Mouse (Mus musculus) spleen, adult 2 months (tissue): ENCODE measurements around the gene Smco4.
"Not testable (repeated sequence)": the region's sequence is repeated elsewhere in the genome, so short reads cannot be mapped to it uniquely, and the experiment has no call there.

Experiments used
- CTCF ChIP-seq: fragments of 200-500 bp; IDR thresholded peaks from 2 replicates; pipeline ENCODE4 v1.5.1; 2011; ENCODE audit warnings: mild to moderate bottlenecking, inconsistent platforms; ENCODE audit not compliant: insufficient read depth, insufficient read length, insufficient replicate concordance; ENCODE audit errors: extremely low read depth
- POLR2A ChIP-seq: fragments of 200-500 bp; IDR thresholded peaks from 2 replicates; pipeline ENCODE4 v1.6.1; 2011; ENCODE audit warnings: low read depth, low read length, inconsistent platforms

DNA sequence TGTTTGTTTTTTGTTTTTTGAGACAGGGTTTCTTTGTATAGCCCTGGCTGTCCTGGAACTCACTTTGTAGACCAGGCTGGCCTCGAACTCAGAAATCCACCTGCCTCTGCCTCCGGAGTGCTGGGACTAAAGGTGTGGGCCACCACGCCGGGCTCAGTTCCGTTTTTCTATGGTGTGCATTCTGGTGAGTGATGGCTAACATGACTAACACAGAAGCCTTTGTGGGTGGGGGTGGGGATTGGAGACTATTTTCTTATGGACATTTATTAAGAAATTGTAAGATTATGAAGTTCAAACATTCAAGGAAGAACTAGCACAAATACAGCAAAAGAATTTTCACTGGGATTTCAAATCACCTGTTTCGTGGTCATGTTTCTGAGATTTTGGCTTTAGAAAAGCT, 57.8 kb downstream of the Smco4 start:
- TF ChIP-seq CTCF, POLR2A: not testable (repeated sequence)
